Mouse (Mus musculus): ENCODE data around the gene Slc29a4.

The Slc29a4 gene

GRCm38 (mm10) chr5:142696865-142697264 is 4.6 kb downstream of the Slc29a4 start:
- DNase-seq: no peak

- no peak for DNase-seq
Observed at GRCm38 (mm10) chr5:142697742-142698141, 5.4 kb downstream of the Slc29a4 start.

GRCm38 (mm10) chr5:142700842-142701589 is 8.7 kb downstream of the Slc29a4 start:
- DNase-seq: peak; percentile 49

GRCm38 (mm10) chr5:142701651-142702510 is 9.6 kb downstream of the Slc29a4 start:
- peak; percentile 60 for DNase-seq

- DNase-seq: no peak
Observed at GRCm38 (mm10) chr5:142702511-142703138, 10.3 kb downstream of the Slc29a4 start.

- DNase-seq: no peak
Observed at GRCm38 (mm10) chr5:142703569-142703968, 11.3 kb downstream of the Slc29a4 start.

- no peak for DNase-seq
Observed at GRCm38 (mm10) chr5:142707709-142708108, 15.4 kb downstream of the Slc29a4 start.

GRCm38 (mm10) chr5:142709436-142709835 is 17.1 kb downstream of the Slc29a4 start:
- no peak for DNase-seq

- DNase-seq: no peak
Observed at GRCm38 (mm10) chr5:142712373-142712772, 20.1 kb downstream of the Slc29a4 start.

- DNase-seq: no peak
Observed at GRCm38 (mm10) chr5:142713966-142714365, 21.7 kb downstream of the Slc29a4 start.

GRCm38 (mm10) chr5:142715059-142715458 is 22.7 kb downstream of the Slc29a4 start:
- no peak for DNase-seq

- no peak for DNase-seq
Observed at GRCm38 (mm10) chr5:142716056-142716455, 23.7 kb downstream of the Slc29a4 start.

- peak; percentile 91 for DNase-seq
Observed at GRCm38 (mm10) chr5:142718037-142718436, 25.7 kb downstream of the Slc29a4 start.

GRCm38 (mm10) chr5:142718486-142718885 is 26.2 kb downstream of the Slc29a4 start:
- DNase-seq: no peak

GRCm38 (mm10) chr5:142719897-142720296 is 27.6 kb downstream of the Slc29a4 start:
- no peak for DNase-seq

GRCm38 (mm10) chr5:142723520-142724133 is 31.3 kb downstream of the Slc29a4 start:
- peak; percentile 86 for DNase-seq

- DNase-seq: no peak
Observed at GRCm38 (mm10) chr5:142724265-142724664, 32.0 kb downstream of the Slc29a4 start.

GRCm38 (mm10) chr5:142726748-142727147 is 34.4 kb downstream of the Slc29a4 start:
- DNase-seq: no peak

GRCm38 (mm10) chr5:142728301-142728700 is 36.0 kb downstream of the Slc29a4 start:
- no peak for DNase-seq

- DNase-seq: no peak
Observed at GRCm38 (mm10) chr5:142730295-142730694, 38.0 kb downstream of the Slc29a4 start.

GRCm38 (mm10) chr5:142731916-142732315 is 39.6 kb downstream of the Slc29a4 start:
- no peak for DNase-seq

GRCm38 (mm10) chr5:142739941-142740340 is 47.6 kb downstream of the Slc29a4 start:
- DNase-seq: no peak

GRCm38 (mm10) chr5:142747026-142747629 is 54.8 kb downstream of the Slc29a4 start:
- DNase-seq: no peak
